Mouse (Mus musculus) limb, embryonic 13.5 days (tissue): Measurements from ENCODE around the gene Pgbd5. TPM values are rescaled to one million over a fixed set of nuclear protein-coding genes. Genes with fewer than 3 reads are reported as not detected.
A peak's percentile ranks its signal among the peaks of the same experiment; 100 is the strongest.

Experiments
- ATAC-seq: fragments of 200-750 bp; cut with Nextera tagmentation; 2 replicates; pipeline ENCODE4 v1.8.0; 2017; ENCODE audit warnings: low read depth, moderate number of reproducible peaks, moderate TSS enrichment; ENCODE audit not compliant: low FRiP score
- H3K27ac ChIP-seq: fragments of 300-500 bp; sonication (generic); 2 replicates; pipeline ENCODE4 v1.5.1; 2015; ENCODE audit warnings: inconsistent platforms, mild to moderate bottlenecking, moderate library complexity
- H3K27me3 ChIP-seq: fragments of 300-500 bp; sonication (generic); 2 replicates; pipeline ENCODE4 v1.6.1; 2015; ENCODE audit warnings: mild to moderate bottlenecking, inconsistent platforms
- H3K36me3 ChIP-seq: fragments of 300-500 bp; sonication (generic); 2 replicates; pipeline ENCODE4 v1.6.1; 2015; ENCODE audit warnings: inconsistent platforms, mild to moderate bottlenecking, moderate library complexity
- H3K4me1 ChIP-seq: fragments of 300-500 bp; sonication (generic); 2 replicates; pipeline ENCODE4 v1.6.1; 2015; ENCODE audit warnings: inconsistent platforms
- H3K4me2 ChIP-seq: fragments of 300-500 bp; sonication (generic); replicated peaks from 2 replicates; pipeline ENCODE4 v1.6.1; 2015; ENCODE audit warnings: inconsistent platforms, mild to moderate bottlenecking, moderate library complexity
- H3K4me3 ChIP-seq: fragments of 300-500 bp; sonication (generic); 2 replicates; pipeline ENCODE4 v1.5.1; 2015; ENCODE audit warnings: moderate library complexity, mild to moderate bottlenecking, inconsistent platforms
- H3K9ac ChIP-seq: fragments of 300-500 bp; sonication (generic); 2 replicates; pipeline ENCODE4 v1.6.1; 2015; ENCODE audit warnings: mild to moderate bottlenecking, inconsistent platforms
- H3K9me3 ChIP-seq: fragments of 300-500 bp; sonication (generic); 2 replicates; pipeline ENCODE4 v1.6.1; 2016; ENCODE audit warnings: inconsistent platforms
- WGBS: fragments of 180-500 bp; shearing (Covaris S2); methylation state at CpG from one replicate; pipeline ENCODE4 v1.1.7; 2015; 5-methylcytosine and 5-hydroxymethylcytosine counted together
- polyA plus RNA-seq: library from polyadenylated mRNA; unstranded; fragments of >200 nt; fragmentation: Nextera tagmentation; extraction: Ambion mirVana; gene quantifications from 2 replicates; pipeline ENCODE4 v1.2.1, GENCODE M21; 2015

Pgbd5 gene
- polyA plus RNA-seq, 1 experiment from 2014 or later: 3.0 TPM

GRCm38 (mm10) chr8:124361773-124362427 lies 77.6 kb downstream of the Pgbd5 start:
- no peak overlapping the region for H3K9ac ChIP-seq
- H3K36me3 ChIP-seq: no peaks in the 10 kb centered on the region
- H3K4me2 ChIP-seq: no peak overlapping the region
- no peaks in the 10 kb centered on the region for H3K9me3 ChIP-seq
- H3K4me1 ChIP-seq: no peaks in the 10 kb centered on the region
- 78% methylated on average over 11 of the region's 11 CpGs for WGBS
- no peak for ATAC-seq
- no peak overlapping the region for H3K4me3 ChIP-seq
- H3K27me3 ChIP-seq: no peaks in the 10 kb centered on the region
- no peak overlapping the region for H3K27ac ChIP-seq

DNA sequence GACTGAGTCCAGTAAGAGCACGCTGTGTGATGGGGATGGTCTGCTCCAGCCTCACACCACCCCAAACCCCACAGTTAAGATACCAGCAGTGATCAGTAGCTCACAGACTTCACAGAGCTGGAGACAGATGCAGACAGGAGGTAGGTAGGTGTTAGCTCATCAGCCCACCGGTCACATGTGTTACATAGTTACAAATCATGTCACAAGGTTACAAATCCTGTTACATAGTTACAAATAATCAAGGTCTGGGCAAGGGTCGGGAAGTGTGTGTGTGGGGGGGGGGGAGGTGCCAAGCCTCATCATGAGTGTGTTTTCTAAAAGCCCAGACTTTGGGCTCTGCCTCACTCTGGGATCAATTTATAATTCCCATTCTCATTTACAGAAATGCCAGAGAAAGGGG lies 78.5 kb downstream of the Pgbd5 start:
- Histone ChIP-seq H3K27ac (no peak overlapping the region), H3K36me3 (no peaks in the 10 kb centered on the region), H3K9ac (no peak overlapping the region), H3K9me3 (no peaks in the 10 kb centered on the region), H3K4me1 (no peaks in the 10 kb centered on the region), H3K4me3 (no peak overlapping the region), H3K27me3 (no peaks in the 10 kb centered on the region), H3K4me2 (no peak overlapping the region)
- WGBS: 77% methylated on average over 3 of the region's 3 CpGs
- ATAC-seq: no peak

DNA sequence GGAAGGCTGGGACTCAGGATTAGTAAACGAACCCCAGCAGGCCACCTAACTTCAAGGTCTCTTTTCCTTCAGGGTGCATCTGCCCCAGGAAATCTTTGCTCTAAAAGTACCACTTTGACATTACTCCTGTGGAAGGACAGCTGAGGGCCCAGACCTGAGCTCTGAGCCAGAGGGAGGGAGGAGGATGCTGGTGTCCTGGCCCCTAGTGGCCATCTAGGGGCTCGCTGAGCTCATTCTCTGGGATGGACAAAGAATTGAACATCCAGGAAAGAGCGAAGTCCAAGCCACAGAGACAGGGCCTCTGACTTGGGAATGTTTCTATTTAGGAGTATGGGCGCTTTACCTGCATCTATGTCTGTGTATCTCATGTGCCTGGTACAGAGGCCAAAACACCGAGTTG lies 87.8 kb downstream of the Pgbd5 start:
- Histone ChIP-seq H3K9ac (no peak overlapping the region), H3K4me1 (peaks cover 3% of the 10 kb centered on the region; the same call in 1 of the 2 replicates), H3K27ac (no peak overlapping the region), H3K27me3 (no peaks in the 10 kb centered on the region), H3K4me3 (no peak overlapping the region), H3K36me3 (no peaks in the 10 kb centered on the region), H3K9me3 (no peaks in the 10 kb centered on the region), H3K4me2 (no peak overlapping the region)
- WGBS: 63% methylated on average over 5 of the region's 5 CpGs
- no peak for ATAC-seq

GRCm38 (mm10) chr8:124349663-124350062 lies 89.8 kb downstream of the Pgbd5 start:
- 37% methylated on average over 7 of the region's 7 CpGs for WGBS
- no peak overlapping the region for H3K4me2 ChIP-seq
- H3K36me3 ChIP-seq: peaks cover 6% of the 10 kb centered on the region
- peaks cover 8% of the 10 kb centered on the region; the same call in 1 of the 2 replicates for H3K4me1 ChIP-seq
- ATAC-seq: 0 out of 2 replicates have a peak, but pooled peaks have one; percentile 16
- H3K27ac ChIP-seq: no peak overlapping the region
- H3K9me3 ChIP-seq: no peaks in the 10 kb centered on the region
- H3K9ac ChIP-seq: no peak overlapping the region
- no peak overlapping the region for H3K4me3 ChIP-seq
- no peaks in the 10 kb centered on the region for H3K27me3 ChIP-seq

DNA sequence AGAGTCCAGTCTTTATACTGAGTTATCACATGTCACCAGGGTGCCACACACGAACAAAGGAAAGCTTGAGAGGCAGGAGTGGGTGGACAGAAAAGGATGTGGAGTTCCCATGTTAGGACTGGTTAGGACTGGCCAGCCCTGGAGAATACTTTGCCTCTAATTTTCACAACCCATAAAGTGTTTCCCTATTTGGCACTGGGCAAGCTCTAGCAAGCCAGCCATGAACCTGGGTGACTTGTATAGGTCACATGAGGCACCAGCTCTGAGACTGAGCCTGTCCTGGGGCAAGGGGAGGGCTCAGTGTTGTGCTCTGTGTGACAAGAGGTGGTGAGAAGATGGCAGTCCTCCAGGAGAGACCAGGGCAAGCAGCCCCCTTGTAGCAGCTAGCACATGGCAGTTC lies 91.4 kb downstream of the Pgbd5 start:
- Histone ChIP-seq H3K4me1 (peaks cover 8% of the 10 kb centered on the region; the same call in 1 of the 2 replicates), H3K9me3 (no peaks in the 10 kb centered on the region), H3K4me3 (no peak overlapping the region), H3K36me3 (peaks cover 21% of the 10 kb centered on the region), H3K4me2 (no peak overlapping the region), H3K27ac (no peak overlapping the region), H3K9ac (no peak overlapping the region), H3K27me3 (no peaks in the 10 kb centered on the region)
- no peak for ATAC-seq
- WGBS: 68% methylated on average over 1 of the region's 1 CpGs

GRCm38 (mm10) chr8:124346852-124347523 lies 92.5 kb downstream of the Pgbd5 start:
- Histone ChIP-seq H3K4me2 (peak overlapping the region; percentile 30), H3K4me1 (peaks cover 8% of the 10 kb centered on the region; the same call in 1 of the 2 replicates), H3K9me3 (no peaks in the 10 kb centered on the region), H3K36me3 (peaks cover 32% of the 10 kb centered on the region), H3K9ac (no peak overlapping the region), H3K4me3 (no peak overlapping the region), H3K27me3 (no peaks in the 10 kb centered on the region), H3K27ac (no peak overlapping the region)
- ATAC-seq: peak; percentile 52
- 26% methylated on average over 19 of the region's 19 CpGs for WGBS

GRCm38 (mm10) chr8:124345098-124345497 lies 94.4 kb downstream of the Pgbd5 start:
- Histone ChIP-seq H3K4me3 (no peak overlapping the region), H3K27ac (no peak overlapping the region), H3K4me2 (no peak overlapping the region), H3K4me1 (peaks cover 12% of the 10 kb centered on the region; the same call in 1 of the 2 replicates), H3K27me3 (no peaks in the 10 kb centered on the region), H3K36me3 (peaks cover 51% of the 10 kb centered on the region), H3K9me3 (no peaks in the 10 kb centered on the region), H3K9ac (no peak overlapping the region)
- WGBS: 87% methylated on average over 10 of the region's 10 CpGs
- no peak for ATAC-seq

DNA sequence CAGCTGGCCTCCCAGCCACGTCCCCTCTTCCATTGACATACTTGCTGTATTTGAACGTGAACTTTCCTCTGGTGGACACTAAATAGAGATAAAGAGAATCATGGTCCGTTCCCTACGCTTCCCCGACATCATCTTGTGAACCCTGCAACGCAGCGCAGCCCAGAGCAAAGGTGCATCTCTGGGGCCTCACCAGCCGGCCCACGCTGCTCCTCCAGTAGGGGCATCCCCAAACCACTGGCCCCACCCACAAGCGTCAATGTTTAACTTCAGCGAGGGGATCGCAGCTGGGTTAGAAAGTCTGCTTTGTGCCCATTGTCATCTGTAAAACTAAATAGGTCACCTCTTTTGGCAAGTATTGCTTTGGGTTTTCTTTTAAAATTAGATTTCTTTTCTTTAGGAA lies 95.5 kb downstream of the Pgbd5 start:
- H3K4me2 ChIP-seq: no peak overlapping the region
- H3K27me3 ChIP-seq: no peaks in the 10 kb centered on the region
- H3K36me3 ChIP-seq: peaks cover 61% of the 10 kb centered on the region
- ATAC-seq: no peak
- WGBS: 92% methylated on average over 12 of the region's 12 CpGs
- no peaks in the 10 kb centered on the region for H3K9me3 ChIP-seq
- no peak overlapping the region for H3K9ac ChIP-seq
- H3K27ac ChIP-seq: no peak overlapping the region
- H3K4me3 ChIP-seq: no peak overlapping the region
- H3K4me1 ChIP-seq: peaks cover 12% of the 10 kb centered on the region; the same call in 1 of the 2 replicates

DNA sequence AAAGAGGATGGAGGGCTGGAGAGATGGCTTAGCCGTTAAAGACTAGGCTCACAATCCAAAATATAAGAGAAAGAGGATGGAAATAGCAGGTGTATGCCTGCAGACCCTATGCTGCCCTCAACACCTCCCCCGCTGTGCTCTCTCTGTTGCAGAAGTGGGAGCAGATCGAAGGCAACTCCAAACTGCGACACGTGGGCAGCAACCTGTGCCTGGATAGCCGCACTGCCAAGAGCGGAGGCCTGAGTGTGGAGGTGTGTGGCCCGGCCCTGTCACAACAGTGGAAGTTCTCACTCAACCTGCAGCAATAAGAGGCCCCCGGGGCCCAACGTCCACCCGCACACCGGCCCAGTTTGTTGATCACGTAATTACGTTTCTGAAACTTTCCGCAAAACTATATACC lies 96.3 kb downstream of the Pgbd5 start:
- no peaks in the 10 kb centered on the region for H3K9me3 ChIP-seq
- H3K4me3 ChIP-seq: no peak overlapping the region
- H3K9ac ChIP-seq: no peak overlapping the region
- no peak overlapping the region for H3K27ac ChIP-seq
- peaks cover 70% of the 10 kb centered on the region for H3K36me3 ChIP-seq
- H3K4me1 ChIP-seq: peaks cover 12% of the 10 kb centered on the region; the same call in 1 of the 2 replicates
- 94% methylated on average over 15 of the region's 15 CpGs for WGBS
- no peak for ATAC-seq
- H3K27me3 ChIP-seq: no peaks in the 10 kb centered on the region
- H3K4me2 ChIP-seq: no peak overlapping the region

DNA sequence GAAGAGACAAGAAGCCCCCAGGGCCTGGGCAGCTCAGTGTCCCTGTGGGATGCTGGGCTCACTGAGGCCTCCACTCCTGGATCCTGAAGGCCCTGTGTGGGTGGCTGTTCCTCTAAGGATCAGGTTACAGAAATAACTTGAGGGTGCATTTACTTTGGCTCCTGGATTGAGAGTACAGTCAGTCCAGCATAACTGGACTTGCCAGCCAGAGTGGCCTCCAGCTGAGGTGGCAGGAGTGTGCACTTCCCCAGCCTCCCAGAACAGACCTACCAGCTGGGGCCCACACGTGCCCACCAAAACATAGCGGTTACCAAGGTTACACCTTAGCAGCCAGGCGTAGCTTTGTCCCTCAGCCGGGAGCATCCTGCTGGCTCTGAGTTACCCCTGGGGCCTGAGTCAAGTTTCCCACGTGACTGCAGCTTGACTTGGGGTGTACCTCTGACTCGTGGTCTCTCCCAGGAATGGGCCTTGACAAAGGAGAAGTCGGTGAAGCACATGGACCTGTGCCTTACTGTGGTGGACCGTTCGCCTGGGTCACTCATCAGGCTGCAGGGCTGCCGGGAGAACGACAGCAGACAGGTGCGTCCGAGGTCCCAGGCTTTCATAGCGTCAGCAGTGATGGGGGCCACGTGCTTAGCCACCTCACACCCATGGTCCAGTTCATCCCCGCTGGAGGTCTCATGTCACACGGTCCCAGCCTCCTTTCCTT lies 98.9 kb downstream of the Pgbd5 start:
- WGBS: 71% methylated on average over 17 of the region's 17 CpGs

DNA sequence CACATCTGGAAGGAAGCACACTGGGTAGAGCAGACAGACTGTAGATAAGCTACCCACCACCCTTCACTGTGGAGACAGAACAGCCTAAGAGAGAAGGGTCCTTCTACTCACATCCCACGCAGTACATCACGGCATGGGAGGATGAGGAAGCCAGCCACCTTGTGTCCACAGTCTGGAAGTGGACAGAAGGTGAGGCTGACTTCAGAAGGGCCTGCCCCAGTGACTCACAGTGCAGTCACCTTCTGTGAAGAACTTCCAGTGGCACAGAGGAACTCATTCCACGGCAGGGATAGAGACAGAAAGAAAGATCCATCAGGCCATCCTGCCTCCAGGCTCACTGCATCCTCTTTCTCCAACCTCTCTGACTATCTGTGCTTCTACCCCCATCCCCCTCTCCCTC lies 99.7 kb downstream of the Pgbd5 start:
- H3K27me3 ChIP-seq: no peaks in the 10 kb centered on the region
- H3K4me2 ChIP-seq: no peak overlapping the region
- no peaks in the 10 kb centered on the region for H3K9me3 ChIP-seq
- H3K9ac ChIP-seq: no peak overlapping the region
- H3K4me1 ChIP-seq: peaks cover 5% of the 10 kb centered on the region; the same call in 1 of the 2 replicates
- ATAC-seq: no peak
- H3K36me3 ChIP-seq: peaks cover 99% of the 10 kb centered on the region
- WGBS: 93% methylated on average over 3 of the region's 3 CpGs
- H3K27ac ChIP-seq: no peak overlapping the region
- no peak overlapping the region for H3K4me3 ChIP-seq

More for the DNA sequence above, 98.9 kb downstream of the Pgbd5 start:
- no peak overlapping the region for H3K27ac ChIP-seq
- H3K4me1 ChIP-seq: peaks cover 5% of the 10 kb centered on the region; the same call in 1 of the 2 replicates
- no peaks in the 10 kb centered on the region for H3K9me3 ChIP-seq
- no peaks in the 10 kb centered on the region for H3K27me3 ChIP-seq
- no peak overlapping the region for H3K9ac ChIP-seq
- no peak overlapping the region for H3K4me3 ChIP-seq
- H3K36me3 ChIP-seq: peaks cover 96% of the 10 kb centered on the region
- ATAC-seq: no peak
- H3K4me2 ChIP-seq: no peak overlapping the region

- Histone ChIP-seq H3K27ac (no peak overlapping the region), H3K4me1 (peaks cover 5% of the 10 kb centered on the region; the same call in 1 of the 2 replicates), H3K4me3 (no peak overlapping the region), H3K9ac (no peak overlapping the region), H3K9me3 (no peaks in the 10 kb centered on the region), H3K4me2 (no peak overlapping the region), H3K36me3 (peaks cover 97% of the 10 kb centered on the region), H3K27me3 (no peaks in the 10 kb centered on the region)
- no peak for ATAC-seq
- 93% methylated on average over 13 of the region's 13 CpGs for WGBS
Observed at GRCm38 (mm10) chr8:124336302-124336701, 103.2 kb downstream of the Pgbd5 start.
